Mouse (Mus musculus): ENCODE data around the gene Bend3. TPM values are rescaled to one million over a fixed set of nuclear protein-coding genes. Genes with fewer than 3 reads are reported as not detected.

The Bend3 gene
- polyA plus RNA-seq, 1 experiment, result 0.16 TPM

DNA sequence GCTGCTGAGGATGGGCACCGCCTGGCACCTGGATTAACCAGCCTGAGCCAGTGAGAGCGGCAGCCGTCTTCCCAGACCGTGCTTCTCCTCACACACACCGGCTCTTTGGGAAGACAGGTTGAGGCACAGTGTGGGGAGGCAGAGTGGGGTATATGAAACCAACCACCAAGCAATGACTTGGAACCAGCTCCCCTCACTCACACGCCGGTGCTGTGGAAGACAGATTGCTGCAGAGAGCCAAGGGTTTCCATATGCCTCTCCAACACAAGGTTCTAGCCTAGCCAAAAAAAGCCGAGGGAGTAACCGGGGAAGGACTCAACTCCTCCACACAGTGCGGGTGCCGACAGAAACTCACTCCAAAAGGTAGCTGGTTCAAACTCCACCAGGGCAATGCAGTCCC is 80.7 kb downstream of the Bend3 start:
- Histone ChIP-seq H3K4me3 (replicated peaks) (no peak overlapping the region), H3K27me3 (ENCODE audit: control insufficient read depth) (peaks cover 8% of the 10 kb centered on the region), H3K36me3 (ENCODE audit: control insufficient read depth) (no peaks in the 10 kb centered on the region), H3K4me1 (ENCODE audit: control insufficient read depth) (peaks cover 7% of the 10 kb centered on the region), H3K9me3 (ENCODE audit: control insufficient read depth, low read length) (no peaks in the 10 kb centered on the region)
- TF ChIP-seq GATA1 (IDR thresholded peaks at IDR 0.05; ENCODE audit: low read length) (no peak), TAL1 (IDR thresholded peaks at IDR 0.05; ENCODE audit: low read length) (no peak)

DNA sequence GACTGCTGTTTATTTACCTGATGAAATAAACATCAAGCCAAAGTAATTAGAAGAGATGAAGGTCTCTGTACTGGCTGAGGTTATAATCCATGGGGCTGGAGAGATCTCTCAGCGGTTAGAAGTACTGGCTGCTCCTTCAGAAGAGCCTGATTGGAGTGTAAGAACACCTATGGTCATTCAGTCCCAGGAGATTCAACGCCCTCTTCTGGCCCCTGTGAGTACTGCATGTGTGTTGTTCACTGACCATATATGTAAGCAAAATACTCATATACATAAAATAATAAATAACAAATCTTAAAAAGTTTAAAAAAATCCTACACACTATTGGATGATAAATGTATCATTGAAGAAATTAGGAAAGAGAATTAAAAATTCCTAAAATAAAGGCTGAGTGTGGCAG is 82.1 kb downstream of the Bend3 start:
- Histone ChIP-seq H3K4me1 (ENCODE audit: control insufficient read depth) (peaks cover 7% of the 10 kb centered on the region), H3K27me3 (ENCODE audit: control insufficient read depth) (peaks cover 8% of the 10 kb centered on the region), H3K4me3 (replicated peaks) (no peak overlapping the region), H3K36me3 (ENCODE audit: control insufficient read depth) (no peaks in the 10 kb centered on the region), H3K9me3 (ENCODE audit: control insufficient read depth, low read length) (no peaks in the 10 kb centered on the region)
- no peak for TF ChIP-seq TAL1 (IDR thresholded peaks at IDR 0.05; ENCODE audit: low read length)
- TF ChIP-seq GATA1 (IDR thresholded peaks at IDR 0.05; ENCODE audit: low read length), result no peak

DNA sequence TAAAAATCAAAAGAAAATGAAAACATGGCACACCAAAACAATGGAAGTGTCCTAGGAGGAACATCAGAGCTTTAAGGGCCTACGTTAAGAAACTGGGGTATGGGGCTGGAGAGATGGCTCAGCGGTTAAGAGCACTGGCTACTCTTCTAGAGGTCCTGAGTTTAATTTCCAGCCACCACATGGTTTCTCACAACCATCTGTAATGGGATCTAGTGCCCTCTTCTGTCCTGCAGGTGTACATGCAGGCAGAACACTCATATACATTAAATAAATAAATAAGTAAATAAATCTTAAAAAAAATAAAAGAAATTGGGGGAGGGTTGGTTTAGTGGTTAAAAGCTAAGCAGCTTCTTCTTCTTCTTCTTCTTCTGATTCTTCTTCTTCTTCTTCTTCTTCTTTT is 82.7 kb downstream of the Bend3 start:
- TF ChIP-seq TAL1 (IDR thresholded peaks at IDR 0.05; ENCODE audit: low read length) (no peak), GATA1 (IDR thresholded peaks at IDR 0.05; ENCODE audit: low read length) (no peak)
- Histone ChIP-seq H3K27me3 (ENCODE audit: control insufficient read depth) (peaks cover 8% of the 10 kb centered on the region), H3K4me3 (replicated peaks) (no peak overlapping the region), H3K9me3 (ENCODE audit: control insufficient read depth, low read length) (no peaks in the 10 kb centered on the region), H3K36me3 (ENCODE audit: control insufficient read depth) (no peaks in the 10 kb centered on the region), H3K4me1 (ENCODE audit: control insufficient read depth) (peaks cover 7% of the 10 kb centered on the region)

Other genes starting within 250 kb of the Bend3 start
- 0.57 and 1.1 TPM in 2 replicates for gene Gm9803, start 45.3 kb downstream of the Bend3 start, polyA plus RNA-seq (2012)
- 1.3 and 2.0 TPM in 2 replicates for gene 1700021F05Rik, start 62.2 kb downstream of the Bend3 start, polyA plus RNA-seq (2012)
- gene Cd24a, start 99.5 kb downstream of the Bend3 start, polyA plus RNA-seq (2012), result 286 and 348 TPM in 2 replicates

All from erythroblast, embryonic 14.5 days (primary cell).